Mouse (Mus musculus) Muller cell, postnatal 12 days (primary cell): Measurements from ENCODE around the gene Tmem132d.

Experiments used
- DNase-seq: peaks from one replicate; pipeline ENCODE4 v3.0.0-alpha.2; 2015; ENCODE audit errors: inconsistent ontology term

Tmem132d gene

GRCm38 (mm10) chr5:128218281-128218680 lies 214.6 kb downstream of the Tmem132d start:
- no peak for DNase-seq

- no peak for DNase-seq
These were observed 221.8 kb downstream of the Tmem132d start for GRCm38 (mm10) chr5:128211125-128211524.

GRCm38 (mm10) chr5:128205716-128206115 lies 227.2 kb downstream of the Tmem132d start:
- DNase-seq, result no peak

- DNase-seq, result peak; percentile 4
These were observed 228.1 kb downstream of the Tmem132d start for GRCm38 (mm10) chr5:128204685-128205320.

GRCm38 (mm10) chr5:128203879-128204581 lies 228.8 kb downstream of the Tmem132d start:
- no peak for DNase-seq

- DNase-seq, result no peak
These were observed 238.8 kb downstream of the Tmem132d start for GRCm38 (mm10) chr5:128194106-128194505.

- no peak for DNase-seq
These were observed 240.3 kb downstream of the Tmem132d start for GRCm38 (mm10) chr5:128192485-128193055.

GRCm38 (mm10) chr5:128191710-128192109 lies 241.2 kb downstream of the Tmem132d start:
- DNase-seq, result no peak

- peak; percentile 52 for DNase-seq
These were observed 242.5 kb downstream of the Tmem132d start for GRCm38 (mm10) chr5:128190243-128190820.

GRCm38 (mm10) chr5:128176234-128176633 lies 256.6 kb downstream of the Tmem132d start:
- DNase-seq, result no peak

- peak; percentile 75 for DNase-seq
These were observed 273.8 kb downstream of the Tmem132d start for GRCm38 (mm10) chr5:128158901-128159675.

- DNase-seq, result no peak
These were observed 281.4 kb downstream of the Tmem132d start for GRCm38 (mm10) chr5:128151461-128151860.

- no peak for DNase-seq
These were observed 285.8 kb downstream of the Tmem132d start for GRCm38 (mm10) chr5:128146901-128147645.

- no peak for DNase-seq
These were observed 288.1 kb downstream of the Tmem132d start for GRCm38 (mm10) chr5:128144799-128145198.

GRCm38 (mm10) chr5:128136818-128137217 lies 296.1 kb downstream of the Tmem132d start:
- no peak for DNase-seq

- peak; percentile 63 for DNase-seq
These were observed 310.2 kb downstream of the Tmem132d start for GRCm38 (mm10) chr5:128122656-128123055.

- no peak for DNase-seq
These were observed 313.7 kb downstream of the Tmem132d start for GRCm38 (mm10) chr5:128119171-128119570.

GRCm38 (mm10) chr5:128113107-128113506 lies 319.8 kb downstream of the Tmem132d start:
- no peak for DNase-seq

GRCm38 (mm10) chr5:128112518-128112917 lies 320.4 kb downstream of the Tmem132d start:
- DNase-seq, result no peak

- DNase-seq, result no peak
These were observed 321.2 kb downstream of the Tmem132d start for GRCm38 (mm10) chr5:128111664-128112063.

GRCm38 (mm10) chr5:128102556-128102955 lies 330.3 kb downstream of the Tmem132d start:
- DNase-seq, result no peak
